Mouse (Mus musculus) stomach, embryonic 15.5 days (tissue): ENCODE data around the gene Kcnip4. TPM values are rescaled to one million over a fixed set of nuclear protein-coding genes. Genes with fewer than 3 reads are reported as not detected.

Experiments
- ATAC-seq: fragments of 200-750 bp; cut with Nextera tagmentation; 2 replicates; pipeline ENCODE4 v1.8.0; 2017; ENCODE audit warnings: low read depth, moderate number of reproducible peaks, moderate TSS enrichment; ENCODE audit not compliant: insufficient read depth, low FRiP score
- H3K27ac ChIP-seq: fragments of 300-500 bp; sonication (generic); 2 replicates; pipeline ENCODE4 v1.5.1; 2015; ENCODE audit warnings: mild to moderate bottlenecking, inconsistent platforms
- H3K27me3 ChIP-seq: fragments of 300-500 bp; sonication (generic); replicated peaks from 2 replicates; pipeline ENCODE4 v1.6.1; 2015; ENCODE audit warnings: inconsistent platforms
- H3K36me3 ChIP-seq: fragments of 300-500 bp; sonication (generic); 2 replicates; pipeline ENCODE4 v1.6.1; 2015; ENCODE audit warnings: inconsistent platforms
- H3K4me1 ChIP-seq: fragments of 300-500 bp; sonication (generic); 2 replicates; pipeline ENCODE4 v1.6.1; 2015; ENCODE audit warnings: inconsistent platforms
- H3K4me2 ChIP-seq: fragments of 300-500 bp; sonication (generic); 2 replicates; pipeline ENCODE4 v1.6.1; 2015; ENCODE audit warnings: mild to moderate bottlenecking, inconsistent platforms
- H3K4me3 ChIP-seq: fragments of 300-500 bp; sonication (generic); replicated peaks from 2 replicates; pipeline ENCODE4 v1.5.1; 2015; ENCODE audit warnings: inconsistent platforms
- H3K9ac ChIP-seq: fragments of 300-500 bp; sonication (generic); 2 replicates; pipeline ENCODE4 v1.6.1; 2015; ENCODE audit warnings: inconsistent platforms
- H3K9me3 ChIP-seq: fragments of 300-500 bp; sonication (generic); 2 replicates; pipeline ENCODE4 v1.6.1; 2016; ENCODE audit warnings: inconsistent platforms
- WGBS: fragments of 180-500 bp; shearing (Covaris S2); methylation state at CpG from one replicate; pipeline ENCODE4 v1.1.7; 2015; 5-methylcytosine and 5-hydroxymethylcytosine counted together
- polyA plus RNA-seq: library from polyadenylated mRNA; unstranded; fragments of >200 nt; fragmentation: Nextera tagmentation; extraction: Ambion mirVana; gene quantifications from 2 replicates; pipeline ENCODE4 v1.2.1, GENCODE M21; 2015

The Kcnip4 gene
- polyA plus RNA-seq, 1 experiment from 2014 or later, result 3.2 TPM

DNA sequence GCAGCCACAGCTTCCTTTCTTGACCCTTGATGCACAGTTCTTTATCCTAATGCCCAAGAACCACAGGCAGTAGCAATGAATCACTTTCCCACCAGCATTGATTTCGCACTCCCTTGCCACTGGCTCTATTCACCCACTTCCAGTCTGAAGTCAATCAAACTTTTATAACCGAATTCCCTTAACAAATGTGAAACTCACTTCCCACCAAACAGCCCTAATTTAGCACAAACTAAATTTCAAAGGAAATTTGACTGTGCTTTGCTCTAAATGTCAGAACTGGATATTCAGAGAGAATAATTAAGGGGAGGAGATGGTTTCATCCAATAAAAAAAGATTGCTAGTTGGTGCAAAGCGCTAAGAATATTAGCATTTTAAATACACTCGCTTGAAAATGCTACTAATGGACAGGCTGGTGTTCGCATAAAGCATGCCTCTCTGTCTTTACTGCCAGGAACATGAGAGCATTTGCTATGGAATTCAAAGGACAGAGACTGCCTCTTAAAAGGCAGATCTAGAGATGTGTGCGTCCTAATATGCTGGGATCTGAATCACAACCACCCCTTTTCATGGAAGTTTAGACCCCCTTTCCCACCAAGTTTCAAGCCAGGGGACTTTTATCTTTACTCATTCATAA, 63.9 kb downstream of the Kcnip4 start:
- Histone ChIP-seq H3K4me3 (no peak overlapping the region), H3K27me3 (no peaks in the 10 kb centered on the region), H3K9me3 (no peaks in the 10 kb centered on the region), H3K9ac (no peak overlapping the region), H3K4me2 (no peak overlapping the region), H3K36me3 (no peaks in the 10 kb centered on the region), H3K4me1 (no peaks in the 10 kb centered on the region), H3K27ac (no peak overlapping the region)
- ATAC-seq, result no peak
- WGBS, result 83% methylated on average over 6 of the region's 6 CpGs

DNA sequence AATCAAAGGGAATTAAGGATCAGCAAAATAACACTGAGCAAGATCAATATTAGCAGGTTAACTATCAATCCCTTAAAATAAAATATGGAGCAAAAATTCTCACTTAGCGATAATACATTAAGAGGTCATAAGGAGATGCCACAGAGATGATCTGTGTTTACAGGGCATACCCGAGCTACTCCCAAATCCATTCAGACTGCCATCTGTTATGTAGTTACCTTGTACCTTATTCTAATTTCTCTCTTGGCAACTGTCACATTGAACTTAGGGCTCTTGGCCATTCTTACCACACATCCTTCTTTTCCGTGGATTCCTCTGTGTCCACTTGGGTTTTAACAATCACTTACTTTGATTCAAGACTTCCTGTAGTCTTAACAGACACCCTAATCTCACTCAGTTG, 71.6 kb downstream of the Kcnip4 start:
- Histone ChIP-seq H3K27ac (no peak overlapping the region), H3K36me3 (no peaks in the 10 kb centered on the region), H3K9ac (no peak overlapping the region), H3K4me2 (no peak overlapping the region), H3K4me3 (no peak overlapping the region), H3K27me3 (no peaks in the 10 kb centered on the region), H3K4me1 (no peaks in the 10 kb centered on the region), H3K9me3 (no peaks in the 10 kb centered on the region)
- ATAC-seq, result no peak
- 74% methylated on average over 3 of the region's 3 CpGs for WGBS

DNA sequence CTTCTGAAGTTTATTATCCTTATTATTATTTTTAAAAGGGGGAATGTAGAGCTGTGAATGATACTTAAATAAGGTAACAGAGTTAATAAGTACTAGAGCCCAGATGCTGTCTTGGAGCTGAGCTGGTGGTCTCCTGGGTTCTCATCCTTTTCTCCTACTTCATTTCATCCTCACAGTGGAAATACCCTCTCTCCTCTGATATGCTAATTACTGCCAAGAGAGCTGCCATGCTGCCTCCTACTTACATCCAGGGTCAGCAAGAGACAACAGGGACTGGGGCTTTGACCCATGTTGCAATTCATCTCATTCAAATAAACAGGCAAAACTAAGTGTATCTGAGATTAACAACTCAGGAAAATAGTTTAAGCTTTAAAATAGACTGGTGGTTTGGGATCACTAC, 73.4 kb downstream of the Kcnip4 start:
- no peak for ATAC-seq
- Histone ChIP-seq H3K36me3 (no peaks in the 10 kb centered on the region), H3K9ac (no peak overlapping the region), H3K4me2 (no peak overlapping the region), H3K27ac (no peak overlapping the region), H3K4me1 (no peaks in the 10 kb centered on the region), H3K27me3 (no peaks in the 10 kb centered on the region), H3K4me3 (no peak overlapping the region), H3K9me3 (no peaks in the 10 kb centered on the region)

DNA sequence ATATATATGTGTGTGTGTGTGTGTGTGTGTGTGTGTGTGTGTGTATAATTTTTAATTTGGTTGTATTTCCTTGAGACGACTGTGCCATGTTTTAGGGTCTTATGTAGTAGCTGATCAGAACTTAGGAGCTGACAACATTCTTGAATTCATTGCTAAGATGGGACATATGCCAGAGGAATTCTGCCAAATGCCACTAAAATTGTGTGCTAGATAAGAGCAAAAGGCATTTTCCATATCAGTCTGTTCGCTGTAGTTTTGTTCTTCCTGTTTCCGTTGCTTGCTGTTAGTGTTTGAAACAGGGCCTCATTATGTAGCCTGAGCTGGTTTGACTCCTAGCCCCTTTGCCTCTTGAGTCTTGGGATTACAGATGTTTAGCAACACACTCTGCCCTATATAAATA, 73.8 kb downstream of the Kcnip4 start:
- Histone ChIP-seq H3K4me2 (no peak overlapping the region), H3K9ac (no peak overlapping the region), H3K27me3 (no peaks in the 10 kb centered on the region), H3K27ac (no peak overlapping the region), H3K4me3 (no peak overlapping the region), H3K36me3 (no peaks in the 10 kb centered on the region), H3K9me3 (no peaks in the 10 kb centered on the region), H3K4me1 (no peaks in the 10 kb centered on the region)
- WGBS, result 66% methylated on average over 3 of the region's 3 CpGs
- no peak for ATAC-seq

DNA sequence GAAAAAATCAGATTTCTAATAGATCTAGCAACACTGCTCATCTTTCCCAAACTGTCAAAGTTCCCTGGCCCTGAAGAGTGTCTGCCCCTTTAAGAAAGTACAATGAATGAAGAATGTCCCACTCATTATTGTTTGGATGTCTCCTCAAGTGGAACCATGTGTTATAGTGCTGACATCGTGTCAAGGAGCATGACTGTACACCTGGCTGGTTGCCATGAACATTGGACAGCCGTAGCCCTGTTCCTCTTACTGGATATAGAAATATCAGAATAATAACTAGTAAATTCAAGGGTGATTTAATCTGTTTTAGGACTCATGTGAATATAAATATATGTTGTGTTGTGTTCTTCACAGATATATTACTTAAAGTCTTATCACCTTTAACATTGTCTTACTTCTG, 87.5 kb downstream of the Kcnip4 start:
- WGBS, result 54% methylated on average over 2 of the region's 2 CpGs
- Histone ChIP-seq H3K36me3 (no peaks in the 10 kb centered on the region), H3K9me3 (no peaks in the 10 kb centered on the region), H3K4me2 (no peak overlapping the region), H3K4me3 (no peak overlapping the region), H3K4me1 (no peaks in the 10 kb centered on the region), H3K27ac (no peak overlapping the region), H3K27me3 (no peaks in the 10 kb centered on the region), H3K9ac (no peak overlapping the region)
- ATAC-seq, result no peak

DNA sequence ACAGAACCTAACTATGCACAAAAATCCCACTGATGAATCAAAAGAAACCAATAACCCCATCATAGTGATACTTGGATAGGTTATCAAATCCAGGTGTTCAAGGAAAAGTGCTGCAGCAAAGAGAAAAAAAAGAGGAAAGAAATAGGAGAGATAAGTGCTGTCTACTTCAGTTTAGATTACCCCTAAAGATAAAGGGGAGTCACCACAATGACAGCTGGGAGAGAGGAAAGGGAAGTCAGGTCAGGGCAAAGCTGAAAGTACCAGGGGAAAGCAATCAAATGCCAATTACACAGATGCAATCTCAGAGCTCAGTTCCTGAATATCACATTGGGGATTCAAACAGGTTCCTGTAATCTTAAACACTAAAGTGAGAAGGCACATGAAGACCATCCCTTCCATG, 97.0 kb downstream of the Kcnip4 start:
- Histone ChIP-seq H3K27me3 (no peaks in the 10 kb centered on the region), H3K4me1 (no peaks in the 10 kb centered on the region)
- ATAC-seq, result no peak

DNA sequence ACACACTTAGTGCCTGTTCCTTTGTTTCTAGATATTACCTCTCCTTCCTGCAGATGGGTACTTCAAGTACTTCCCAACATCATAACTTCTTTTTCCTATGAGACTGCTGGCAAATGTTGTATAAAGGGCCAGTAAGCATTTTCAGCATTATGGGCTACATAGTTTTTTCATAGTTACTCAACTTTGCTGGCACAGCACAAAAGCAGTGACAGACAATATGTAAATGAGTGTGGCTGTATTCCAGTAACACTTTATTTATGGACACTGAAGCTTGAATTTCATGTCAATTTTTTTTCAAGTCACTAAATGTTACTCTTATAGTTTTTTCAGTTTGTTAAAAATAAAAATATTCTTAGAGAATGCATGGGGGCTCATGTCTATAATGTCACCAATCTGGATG, 105.0 kb downstream of the Kcnip4 start:
- ATAC-seq, result no peak
- Histone ChIP-seq H3K27ac (no peak overlapping the region), H3K9me3 (no peaks in the 10 kb centered on the region)

More for the DNA sequence above, 97.0 kb downstream of the Kcnip4 start:
- H3K9me3 ChIP-seq, result no peaks in the 10 kb centered on the region
- H3K36me3 ChIP-seq, result no peaks in the 10 kb centered on the region
- no peak overlapping the region for H3K9ac ChIP-seq
- no peak overlapping the region for H3K4me2 ChIP-seq
- no peak overlapping the region for H3K4me3 ChIP-seq
- no peak overlapping the region for H3K27ac ChIP-seq

DNA sequence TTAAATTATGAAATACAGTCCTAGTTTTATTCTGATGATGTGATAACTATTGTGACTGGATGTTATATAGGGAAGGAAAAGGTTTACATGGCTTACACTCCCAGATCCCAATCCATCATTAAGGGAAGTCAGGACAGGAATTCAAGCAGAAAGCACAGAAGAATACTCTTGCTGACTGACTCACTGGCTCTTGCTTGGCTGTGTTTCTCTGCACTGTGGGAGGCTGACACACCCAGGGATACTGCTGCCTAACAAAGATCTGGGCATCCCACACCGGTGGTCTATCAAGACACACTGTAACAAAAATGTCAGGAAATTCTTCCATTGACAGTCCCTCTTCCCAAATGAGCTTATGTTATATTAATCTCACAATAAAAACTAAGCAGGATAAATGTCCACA, 116.4 kb downstream of the Kcnip4 start:
- WGBS, result 68% methylated on average over 1 of the region's 1 CpGs

More for the DNA sequence above, 105.0 kb downstream of the Kcnip4 start:
- Histone ChIP-seq H3K9ac (no peak overlapping the region), H3K36me3 (no peaks in the 10 kb centered on the region), H3K4me2 (no peak overlapping the region), H3K4me1 (no peaks in the 10 kb centered on the region), H3K4me3 (no peak overlapping the region), H3K27me3 (no peaks in the 10 kb centered on the region)

DNA sequence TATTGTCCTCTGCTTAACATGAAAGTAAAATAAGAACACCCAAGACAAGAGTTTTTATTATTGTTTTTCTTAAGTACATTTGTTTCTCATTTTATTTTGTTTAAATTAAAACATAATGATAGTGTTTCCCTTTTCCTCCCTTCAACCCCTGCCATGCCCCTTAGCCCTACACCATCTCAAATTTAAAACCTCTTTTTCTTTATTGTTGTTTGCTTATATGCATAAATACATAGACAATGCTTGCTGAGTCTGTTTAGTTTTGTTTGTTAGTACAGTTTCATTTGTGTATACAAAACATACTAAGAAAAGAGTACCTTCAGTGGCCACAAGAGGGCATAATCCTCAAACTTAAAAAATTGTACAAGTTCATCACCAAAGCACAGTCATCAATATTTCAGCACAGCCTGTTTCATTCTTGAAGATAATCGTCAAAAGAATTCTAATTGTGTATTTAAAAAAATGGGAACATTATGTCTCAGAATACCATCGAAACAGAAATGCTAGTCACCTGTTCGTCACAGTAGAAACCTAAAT, 154.1 kb downstream of the Kcnip4 start:
- H3K4me1 ChIP-seq, result no peaks in the 10 kb centered on the region
- no peak overlapping the region for H3K4me3 ChIP-seq
- no peak for ATAC-seq
- no peaks in the 10 kb centered on the region for H3K9me3 ChIP-seq
- no peak overlapping the region for H3K27ac ChIP-seq
- 38% methylated on average over 3 of the region's 3 CpGs for WGBS
- H3K9ac ChIP-seq, result no peak overlapping the region
- no peak overlapping the region for H3K4me2 ChIP-seq
- no peaks in the 10 kb centered on the region for H3K27me3 ChIP-seq
- H3K36me3 ChIP-seq, result no peaks in the 10 kb centered on the region

More for the DNA sequence above, 116.4 kb downstream of the Kcnip4 start:
- Histone ChIP-seq H3K27ac (no peak overlapping the region), H3K4me1 (no peaks in the 10 kb centered on the region), H3K4me2 (no peak overlapping the region), H3K4me3 (no peak overlapping the region), H3K27me3 (no peaks in the 10 kb centered on the region), H3K9ac (no peak overlapping the region), H3K9me3 (no peaks in the 10 kb centered on the region), H3K36me3 (no peaks in the 10 kb centered on the region)
- no peak for ATAC-seq

DNA sequence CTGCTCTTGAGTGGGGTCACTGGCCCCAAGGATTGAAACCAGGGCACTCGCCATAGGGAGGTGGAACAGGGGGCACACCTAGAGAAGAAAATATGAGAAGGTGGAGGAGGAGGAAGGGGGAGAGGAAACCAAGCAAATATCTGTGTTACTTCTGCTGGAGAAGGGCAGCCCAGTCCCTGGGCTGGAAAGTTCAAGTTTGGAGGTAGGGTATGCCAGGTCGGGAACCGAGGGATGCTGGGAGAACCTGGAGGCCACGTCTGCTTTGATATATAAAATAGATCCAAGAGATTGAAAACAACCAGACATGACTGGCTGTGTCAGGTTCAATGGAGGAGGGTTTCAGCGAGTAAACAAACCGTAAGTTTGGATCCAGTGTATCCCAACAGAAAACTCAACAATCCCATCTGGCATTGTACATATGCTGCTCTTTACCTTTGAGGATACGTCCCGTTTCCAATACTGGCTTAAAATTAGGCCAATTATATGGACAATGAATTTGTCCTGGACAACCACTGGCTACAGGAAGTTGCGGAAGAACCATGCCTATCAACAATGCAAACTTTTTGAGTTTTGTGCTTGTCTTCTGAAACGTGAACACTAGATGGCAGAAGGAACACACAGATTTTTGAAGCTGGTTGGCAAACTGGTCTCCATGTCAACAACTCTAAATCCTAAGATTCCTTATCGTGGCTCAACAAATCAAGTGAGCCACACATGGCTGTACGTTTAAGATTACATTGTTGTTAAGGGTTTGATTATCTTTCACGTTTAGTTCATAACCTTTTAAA, 155.9 kb downstream of the Kcnip4 start:
- no peak overlapping the region for H3K4me3 ChIP-seq
- ATAC-seq, result no peak
- H3K9ac ChIP-seq, result no peak overlapping the region
- no peaks in the 10 kb centered on the region for H3K4me1 ChIP-seq
- H3K4me2 ChIP-seq, result no peak overlapping the region
- H3K27ac ChIP-seq, result no peak overlapping the region
- H3K27me3 ChIP-seq, result no peaks in the 10 kb centered on the region
- no peaks in the 10 kb centered on the region for H3K36me3 ChIP-seq
- WGBS, result 44% methylated on average over 13 of the region's 13 CpGs
- no peaks in the 10 kb centered on the region for H3K9me3 ChIP-seq

DNA sequence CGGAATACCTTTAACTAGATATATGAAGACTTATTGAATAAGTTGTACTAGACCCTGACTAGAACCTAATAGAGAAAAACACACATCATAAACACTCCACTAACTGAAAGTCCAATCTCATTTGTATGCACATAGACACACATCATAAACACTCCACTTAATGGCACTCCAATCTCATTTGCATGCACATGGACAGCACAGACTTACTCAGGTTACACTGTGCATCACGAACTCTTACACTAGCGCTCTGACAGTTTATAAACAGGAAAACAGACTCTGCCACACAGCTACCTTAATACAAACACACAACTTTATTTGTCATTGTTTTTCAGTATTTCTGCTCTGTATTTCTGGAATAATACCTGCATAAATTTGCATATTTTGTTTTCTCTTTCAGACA, 168.3 kb downstream of the Kcnip4 start:
- no peak overlapping the region for H3K4me3 ChIP-seq
- WGBS, result 75% methylated on average over 3 of the region's 3 CpGs
- no peak overlapping the region for H3K4me2 ChIP-seq
- ATAC-seq, result no peak
- H3K36me3 ChIP-seq, result no peaks in the 10 kb centered on the region
- H3K9me3 ChIP-seq, result no peaks in the 10 kb centered on the region
- H3K9ac ChIP-seq, result no peak overlapping the region
- no peaks in the 10 kb centered on the region for H3K4me1 ChIP-seq
- no peaks in the 10 kb centered on the region for H3K27me3 ChIP-seq
- H3K27ac ChIP-seq, result no peak overlapping the region

DNA sequence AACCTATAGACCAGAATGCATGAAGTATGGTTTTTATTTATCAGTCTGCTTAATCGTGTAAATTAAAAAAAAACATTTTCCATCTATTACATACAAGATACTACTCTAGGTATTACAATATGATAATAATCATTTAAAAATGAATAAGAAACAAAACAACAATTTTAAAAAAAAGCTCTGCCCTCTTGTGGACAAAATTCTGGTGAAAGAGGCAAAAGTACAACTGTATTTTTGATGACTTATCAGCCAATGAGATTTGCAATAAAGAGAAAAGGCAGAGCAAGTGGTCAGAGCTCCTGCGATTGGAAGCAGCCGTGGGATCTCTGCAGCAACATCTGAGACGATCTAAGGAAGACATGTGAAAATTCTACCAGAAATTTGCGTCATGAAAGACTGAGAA, 172.6 kb downstream of the Kcnip4 start:
- no peaks in the 10 kb centered on the region for H3K27me3 ChIP-seq
- no peaks in the 10 kb centered on the region for H3K9me3 ChIP-seq
- no peaks in the 10 kb centered on the region for H3K4me1 ChIP-seq
- H3K4me3 ChIP-seq, result no peak overlapping the region
- 72% methylated on average over 5 of the region's 5 CpGs for WGBS
- no peak overlapping the region for H3K9ac ChIP-seq
- H3K27ac ChIP-seq, result no peak overlapping the region
- H3K4me2 ChIP-seq, result no peak overlapping the region
- ATAC-seq, result no peak
- H3K36me3 ChIP-seq, result no peaks in the 10 kb centered on the region
